Mouse (Mus musculus): Measurements from ENCODE around the gene Yars. TPM values are rescaled to one million over a fixed set of nuclear protein-coding genes. Genes with fewer than 3 reads are reported as not detected.

Gene Yars
- polyA plus RNA-seq, 1 experiment, result 28.2 TPM

- H3K4me1 ChIP-seq (ENCODE audit: control insufficient read depth, insufficient read depth, low read length), result no peaks in the 10 kb centered on the region
- H3K4me3 ChIP-seq (replicated peaks; ENCODE audit: control insufficient read depth, low read depth, low read length), result no peak overlapping the region
- no peak overlapping the region for H3K27ac ChIP-seq (ENCODE audit: control insufficient read depth, insufficient read depth, low read depth, low read length, poor library complexity)
- 73% methylated on average over 4 of the region's 4 CpGs for WGBS
- no peak for TF ChIP-seq CTCF (IDR thresholded peaks at IDR 0.05; ENCODE audit: control insufficient read depth, insufficient read depth, low read length)
- TF ChIP-seq POLR2A (IDR thresholded peaks at IDR 0.05; ENCODE audit: borderline replicate concordance, control insufficient read depth, low read depth, low read length), result no peak
Observed at GRCm38 (mm10) chr4:129145411-129145810, 44.1 kb upstream of the Yars start.

- H3K4me1 ChIP-seq (ENCODE audit: control insufficient read depth, insufficient read depth, low read length), result no peaks in the 10 kb centered on the region
- H3K4me3 ChIP-seq (replicated peaks; ENCODE audit: control insufficient read depth, low read depth, low read length), result no peak overlapping the region
- TF ChIP-seq CTCF (IDR thresholded peaks at IDR 0.05; ENCODE audit: control insufficient read depth, insufficient read depth, low read length), result no peak
- TF ChIP-seq POLR2A (IDR thresholded peaks at IDR 0.05; ENCODE audit: borderline replicate concordance, control insufficient read depth, low read depth, low read length), result no peak
- no peak overlapping the region for H3K27ac ChIP-seq (ENCODE audit: control insufficient read depth, insufficient read depth, low read depth, low read length, poor library complexity)
- 85% methylated on average over 4 of the region's 4 CpGs for WGBS
Observed at GRCm38 (mm10) chr4:129145943-129146342, 43.6 kb upstream of the Yars start.

- no peak overlapping the region for H3K4me3 ChIP-seq (replicated peaks; ENCODE audit: control insufficient read depth, low read depth, low read length)
- 13% methylated on average over 2 of the region's 2 CpGs for WGBS
- no peaks in the 10 kb centered on the region for H3K4me1 ChIP-seq (ENCODE audit: control insufficient read depth, insufficient read depth, low read length)
- no peak for TF ChIP-seq CTCF (IDR thresholded peaks at IDR 0.05; ENCODE audit: control insufficient read depth, insufficient read depth, low read length)
- no peak for TF ChIP-seq POLR2A (IDR thresholded peaks at IDR 0.05; ENCODE audit: borderline replicate concordance, control insufficient read depth, low read depth, low read length)
- no peak overlapping the region for H3K27ac ChIP-seq (ENCODE audit: control insufficient read depth, insufficient read depth, low read depth, low read length, poor library complexity)
Observed at GRCm38 (mm10) chr4:129146392-129146791, 43.2 kb upstream of the Yars start.

- no peak overlapping the region for H3K27ac ChIP-seq (ENCODE audit: control insufficient read depth, insufficient read depth, low read depth, low read length, poor library complexity)
- no peaks in the 10 kb centered on the region for H3K4me1 ChIP-seq (ENCODE audit: control insufficient read depth, insufficient read depth, low read length)
- no peak for TF ChIP-seq POLR2A (IDR thresholded peaks at IDR 0.05; ENCODE audit: borderline replicate concordance, control insufficient read depth, low read depth, low read length)
- no peak for TF ChIP-seq CTCF (IDR thresholded peaks at IDR 0.05; ENCODE audit: control insufficient read depth, insufficient read depth, low read length)
- no peak overlapping the region for H3K4me3 ChIP-seq (replicated peaks; ENCODE audit: control insufficient read depth, low read depth, low read length)
- 92% methylated on average over 13 of the region's 13 CpGs for WGBS
Observed at GRCm38 (mm10) chr4:129147552-129148103, 41.9 kb upstream of the Yars start.

- WGBS, result 93% methylated on average over 1 of the region's 1 CpGs
- no peaks in the 10 kb centered on the region for H3K4me1 ChIP-seq (ENCODE audit: control insufficient read depth, insufficient read depth, low read length)
- H3K4me3 ChIP-seq (replicated peaks; ENCODE audit: control insufficient read depth, low read depth, low read length), result no peak overlapping the region
- no peak overlapping the region for H3K27ac ChIP-seq (ENCODE audit: control insufficient read depth, insufficient read depth, low read depth, low read length, poor library complexity)
- TF ChIP-seq POLR2A (IDR thresholded peaks at IDR 0.05; ENCODE audit: borderline replicate concordance, control insufficient read depth, low read depth, low read length) (no peak), CTCF (IDR thresholded peaks at IDR 0.05; ENCODE audit: control insufficient read depth, insufficient read depth, low read length) (no peak)
Observed at GRCm38 (mm10) chr4:129149321-129149720, 40.2 kb upstream of the Yars start.

GRCm38 (mm10) chr4:129151276-129151811, 38.2 kb upstream of the Yars start:
- no peak overlapping the region for H3K27ac ChIP-seq (ENCODE audit: control insufficient read depth, insufficient read depth, low read depth, low read length, poor library complexity)
- H3K4me1 ChIP-seq (ENCODE audit: control insufficient read depth, insufficient read depth, low read length), result no peaks in the 10 kb centered on the region
- 80% methylated on average over 4 of the region's 4 CpGs for WGBS
- no peak overlapping the region for H3K4me3 ChIP-seq (replicated peaks; ENCODE audit: control insufficient read depth, low read depth, low read length)
- TF ChIP-seq CTCF (IDR thresholded peaks at IDR 0.05; ENCODE audit: control insufficient read depth, insufficient read depth, low read length), result no peak

- 82% methylated on average over 5 of the region's 5 CpGs for WGBS
- Histone ChIP-seq H3K4me1 (ENCODE audit: control insufficient read depth, insufficient read depth, low read length) (no peaks in the 10 kb centered on the region), H3K4me3 (replicated peaks; ENCODE audit: control insufficient read depth, low read depth, low read length) (no peak overlapping the region), H3K27ac (ENCODE audit: control insufficient read depth, insufficient read depth, low read depth, low read length, poor library complexity) (no peak overlapping the region)
- no peak for TF ChIP-seq CTCF (IDR thresholded peaks at IDR 0.05; ENCODE audit: control insufficient read depth, insufficient read depth, low read length)
Observed at GRCm38 (mm10) chr4:129157541-129157940, 32.0 kb upstream of the Yars start.

GRCm38 (mm10) chr4:129158549-129158948, 31.0 kb upstream of the Yars start:
- H3K4me3 ChIP-seq (replicated peaks; ENCODE audit: control insufficient read depth, low read depth, low read length), result no peak overlapping the region
- WGBS, result 69% methylated on average over 3 of the region's 3 CpGs
- TF ChIP-seq POLR2A (IDR thresholded peaks at IDR 0.05; ENCODE audit: borderline replicate concordance, control insufficient read depth, low read depth, low read length), result no peak
- no peak for TF ChIP-seq CTCF (IDR thresholded peaks at IDR 0.05; ENCODE audit: control insufficient read depth, insufficient read depth, low read length)
- H3K27ac ChIP-seq (ENCODE audit: control insufficient read depth, insufficient read depth, low read depth, low read length, poor library complexity), result no peak overlapping the region
- H3K4me1 ChIP-seq (ENCODE audit: control insufficient read depth, insufficient read depth, low read length), result no peaks in the 10 kb centered on the region

- WGBS, result 93% methylated on average over 1 of the region's 1 CpGs
- H3K4me1 ChIP-seq (ENCODE audit: control insufficient read depth, insufficient read depth, low read length), result no peaks in the 10 kb centered on the region
- TF ChIP-seq POLR2A (IDR thresholded peaks at IDR 0.05; ENCODE audit: borderline replicate concordance, control insufficient read depth, low read depth, low read length) (no peak), CTCF (IDR thresholded peaks at IDR 0.05; ENCODE audit: control insufficient read depth, insufficient read depth, low read length) (no peak)
- H3K27ac ChIP-seq (ENCODE audit: control insufficient read depth, insufficient read depth, low read depth, low read length, poor library complexity), result no peak overlapping the region
- H3K4me3 ChIP-seq (replicated peaks; ENCODE audit: control insufficient read depth, low read depth, low read length), result no peak overlapping the region
Observed at GRCm38 (mm10) chr4:129161076-129161475, 28.5 kb upstream of the Yars start.

Measured in bone marrow, adult 2 months (tissue).